Mouse (Mus musculus) C2C12 (cell line): Measurements from ENCODE around the gene Cdca7.

Source experiments
- CEBPB ChIP-seq: IDR thresholded peaks from one replicate; pipeline ENCODE4 v1.6.1; 2011; ENCODE audit warnings: low read depth, mild to moderate bottlenecking, control low read depth, moderate library complexity
- CTCF ChIP-seq: IDR thresholded peaks from one replicate; pipeline ENCODE4 v1.5.1; 2011; ENCODE audit not compliant: control insufficient read depth, insufficient read depth, insufficient read length
- FOSL1 ChIP-seq: IDR thresholded peaks from one replicate; pipeline ENCODE4 v1.8.0; 2011; ENCODE audit warnings: mild to moderate bottlenecking, low read length; ENCODE audit not compliant: poor library complexity, insufficient read depth, severe bottlenecking
- MAX ChIP-seq: IDR thresholded peaks from one replicate; pipeline ENCODE4 v1.6.1; 2011; ENCODE audit warnings: mild to moderate bottlenecking, control low read depth
- MYOD1 ChIP-seq: IDR thresholded peaks from one replicate; pipeline ENCODE4 v1.6.1; 2011; ENCODE audit warnings: low read depth; ENCODE audit not compliant: control insufficient read depth, insufficient read length
- MYOG ChIP-seq: IDR thresholded peaks from one replicate; pipeline ENCODE4 v1.6.1; 2011; ENCODE audit not compliant: control insufficient read depth, insufficient read length; ENCODE audit errors: extremely low read depth
- USF1 ChIP-seq: IDR thresholded peaks from one replicate; pipeline ENCODE4 v1.6.1; 2011; ENCODE audit warnings: low read depth, mild to moderate bottlenecking, control low read depth, moderate library complexity

DNA sequence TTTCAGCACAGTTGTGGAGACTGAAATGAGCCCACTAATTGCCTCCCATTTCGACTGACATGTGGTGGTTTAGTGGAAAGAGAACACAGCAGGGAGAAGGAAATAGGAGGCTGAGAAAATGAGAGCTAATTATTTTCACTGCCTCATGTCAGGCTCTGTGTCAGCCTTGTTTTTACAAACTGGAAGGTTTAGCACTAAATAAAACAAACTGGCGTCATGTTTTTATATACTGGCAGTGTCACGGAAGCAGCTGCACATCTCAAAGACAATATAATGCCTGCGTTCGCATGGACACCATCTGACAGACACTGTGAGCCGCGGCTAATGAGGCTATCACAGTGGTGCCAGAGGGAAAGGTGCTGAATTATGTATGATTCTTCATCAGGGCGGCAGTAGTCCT lies 49.2 kb upstream of the Cdca7 start:
- TF ChIP-seq FOSL1 (no peak), CTCF (no peak), USF1 (no peak), CEBPB (no peak), MAX (no peak), MYOG (no peak), MYOD1 (no peak)
